Mouse (Mus musculus): ENCODE measurements around the gene Triobp. TPM values are rescaled to one million over a fixed set of nuclear protein-coding genes. Genes with fewer than 3 reads are reported as not detected.

Gene Triobp
- polyA plus RNA-seq, 1 experiment from 2014 or later: 35.4 TPM

DNA sequence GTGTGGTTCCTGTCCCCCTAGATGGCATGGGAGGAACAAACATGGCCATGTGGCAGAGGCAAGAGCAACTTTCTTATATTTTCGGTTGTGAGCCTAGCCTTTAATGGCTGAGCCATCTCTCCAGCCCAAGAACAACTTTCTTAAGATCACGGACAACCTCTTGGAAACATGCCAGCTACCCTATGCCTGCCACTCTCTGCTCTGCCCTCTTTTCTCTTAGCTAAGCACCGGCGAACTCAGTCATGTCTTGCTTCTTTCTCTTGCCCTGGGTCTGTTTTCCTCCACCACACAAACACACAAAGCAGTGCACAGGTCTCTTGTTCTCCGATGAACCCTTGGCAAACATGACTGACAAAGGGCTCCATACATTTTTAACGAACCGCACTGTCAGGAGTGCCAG, 1.3 kb upstream of the Triobp start:
- Histone ChIP-seq H3K4me1 (ENCODE audit: control insufficient read depth, insufficient read depth, low read length) (peaks cover 8% of the 10 kb centered on the region; the same call in 1 of the 2 replicates), H3K4me2 (ENCODE audit: low read depth, low read length) (no peak overlapping the region), H3K9ac (replicated peaks; ENCODE audit: low read depth, low read length) (no peak overlapping the region), H3K27ac (ENCODE audit: low read depth, low read length) (no peak overlapping the region), H3K36me3 (ENCODE audit: control insufficient read depth, insufficient read depth, low read length) (peaks cover 4% of the 10 kb centered on the region; the same call in 1 of the 2 replicates), H3K27me3 (ENCODE audit: control insufficient read depth, insufficient read depth, low read length) (no peaks in the 10 kb centered on the region), H3K9me3 (ENCODE audit: control insufficient read depth, low read length) (no peaks in the 10 kb centered on the region), H3K4me3 (ENCODE audit: low read depth, low read length) (no peak overlapping the region)
- ATAC-seq (ENCODE audit: low read depth): no peak
- WGBS: 68% methylated on average over 7 of the region's 7 CpGs

DNA sequence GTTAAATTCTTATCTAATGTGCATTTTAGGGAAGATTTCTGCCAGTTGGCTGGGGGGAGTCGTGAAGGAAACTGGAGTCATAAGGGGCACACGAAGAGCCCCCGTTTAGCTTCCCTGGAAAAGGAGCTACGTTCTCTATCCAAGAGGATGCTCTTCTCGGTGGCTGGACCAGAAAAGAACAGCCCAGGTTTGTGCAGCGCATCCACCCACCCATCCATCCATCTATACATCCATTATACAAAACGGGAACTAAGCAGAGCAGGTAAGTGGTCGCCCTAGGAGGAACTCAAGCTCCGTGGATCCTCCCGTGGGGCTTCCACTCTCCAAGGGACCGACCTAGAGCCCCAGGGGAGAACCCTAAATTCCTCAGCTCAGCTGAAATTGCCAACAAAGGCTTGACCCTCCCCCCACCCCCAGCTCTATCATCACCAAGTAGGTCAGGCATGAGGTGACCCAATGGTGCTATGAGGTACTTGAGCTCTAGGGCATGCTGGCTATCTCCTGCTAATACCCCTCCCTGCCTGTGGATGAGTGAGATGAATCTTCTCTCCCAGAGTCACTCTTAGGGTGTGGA, 715 bp downstream of the Triobp start:
- H3K4me1 ChIP-seq (ENCODE audit: control insufficient read depth, insufficient read depth, low read length): peaks cover 8% of the 10 kb centered on the region; the same call in 1 of the 2 replicates
- H3K27me3 ChIP-seq (ENCODE audit: control insufficient read depth, insufficient read depth, low read length): no peaks in the 10 kb centered on the region
- peak overlapping the region; percentile 60 for H3K4me3 ChIP-seq (ENCODE audit: low read depth, low read length)
- 4% methylated on average over 11 of the region's 11 CpGs for WGBS
- no peaks in the 10 kb centered on the region for H3K9me3 ChIP-seq (ENCODE audit: control insufficient read depth, low read length)
- H3K4me2 ChIP-seq (ENCODE audit: low read depth, low read length): peak overlapping the region; percentile 54
- peak overlapping the region; percentile 64 for H3K27ac ChIP-seq (ENCODE audit: low read depth, low read length)
- H3K9ac ChIP-seq (replicated peaks; ENCODE audit: low read depth, low read length): peak overlapping the region; percentile 70
- ATAC-seq (ENCODE audit: low read depth): peak; percentile 28; the same call in 1 of the 2 replicates
- 0 out of 2 replicates have a peak, but pooled peaks cover 7% of the 10 kb centered on the region for H3K36me3 ChIP-seq (ENCODE audit: control insufficient read depth, insufficient read depth, low read length)

DNA sequence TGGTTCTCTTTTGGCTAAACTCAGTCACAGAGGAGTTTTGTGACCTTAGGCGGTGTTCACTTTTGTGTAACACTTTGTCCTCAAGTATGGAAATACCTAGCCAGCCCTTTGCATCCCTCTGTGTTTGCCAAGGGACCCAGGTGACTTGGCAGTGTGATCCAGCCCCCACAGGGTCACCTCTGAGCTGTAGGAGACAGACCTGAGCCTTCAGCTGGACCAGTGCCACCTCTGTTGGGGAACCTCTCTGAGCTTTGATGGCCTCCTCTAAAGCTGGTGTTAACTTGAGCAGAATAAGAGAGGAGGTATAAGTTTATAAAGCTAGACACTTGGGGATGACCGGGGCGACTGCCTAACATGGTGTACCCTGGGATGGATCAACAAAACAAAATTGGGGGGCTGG, 1.4 kb downstream of the Triobp start:
- ATAC-seq (ENCODE audit: low read depth): no peak
- Histone ChIP-seq H3K9ac (replicated peaks; ENCODE audit: low read depth, low read length) (no peak overlapping the region), H3K36me3 (ENCODE audit: control insufficient read depth, insufficient read depth, low read length) (0 out of 2 replicates have a peak, but pooled peaks cover 10% of the 10 kb centered on the region), H3K4me3 (ENCODE audit: low read depth, low read length) (peak overlapping the region; percentile 12; the same call in 1 of the 2 replicates), H3K4me1 (ENCODE audit: control insufficient read depth, insufficient read depth, low read length) (peaks cover 8% of the 10 kb centered on the region; the same call in 1 of the 2 replicates), H3K4me2 (ENCODE audit: low read depth, low read length) (peak overlapping the region; percentile 54), H3K27ac (ENCODE audit: low read depth, low read length) (no peak overlapping the region), H3K27me3 (ENCODE audit: control insufficient read depth, insufficient read depth, low read length) (no peaks in the 10 kb centered on the region), H3K9me3 (ENCODE audit: control insufficient read depth, low read length) (no peaks in the 10 kb centered on the region)
- 93% methylated on average over 3 of the region's 3 CpGs for WGBS

DNA sequence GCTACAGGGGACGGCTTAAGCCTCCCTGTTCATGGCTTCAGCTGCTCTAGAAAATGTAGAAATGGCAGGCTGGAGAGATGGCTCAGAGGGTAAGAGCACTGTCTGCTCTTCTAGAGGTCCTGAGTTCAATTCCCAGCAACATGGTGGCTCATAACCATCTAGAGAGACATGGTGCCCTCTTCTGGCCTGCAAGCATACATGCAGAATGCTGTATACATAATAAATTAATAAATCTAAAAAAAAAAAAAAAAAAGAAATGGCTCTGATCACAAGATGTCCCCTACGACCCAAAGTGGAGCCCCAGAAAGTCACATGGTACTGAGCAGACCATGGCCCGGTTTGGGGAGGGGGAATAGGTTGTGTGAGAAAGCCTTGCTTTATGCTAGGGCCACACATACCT, 8.1 kb downstream of the Triobp start:
- Histone ChIP-seq H3K36me3 (ENCODE audit: control insufficient read depth, insufficient read depth, low read length) (peaks cover 28% of the 10 kb centered on the region), H3K9ac (replicated peaks; ENCODE audit: low read depth, low read length) (no peak overlapping the region), H3K27me3 (ENCODE audit: control insufficient read depth, insufficient read depth, low read length) (no peaks in the 10 kb centered on the region), H3K4me3 (ENCODE audit: low read depth, low read length) (no peak overlapping the region), H3K4me2 (ENCODE audit: low read depth, low read length) (no peak overlapping the region), H3K9me3 (ENCODE audit: control insufficient read depth, low read length) (no peaks in the 10 kb centered on the region), H3K27ac (ENCODE audit: low read depth, low read length) (no peak overlapping the region), H3K4me1 (ENCODE audit: control insufficient read depth, insufficient read depth, low read length) (no peaks in the 10 kb centered on the region)
- WGBS: 80% methylated on average over 3 of the region's 3 CpGs
- ATAC-seq (ENCODE audit: low read depth): no peak

DNA sequence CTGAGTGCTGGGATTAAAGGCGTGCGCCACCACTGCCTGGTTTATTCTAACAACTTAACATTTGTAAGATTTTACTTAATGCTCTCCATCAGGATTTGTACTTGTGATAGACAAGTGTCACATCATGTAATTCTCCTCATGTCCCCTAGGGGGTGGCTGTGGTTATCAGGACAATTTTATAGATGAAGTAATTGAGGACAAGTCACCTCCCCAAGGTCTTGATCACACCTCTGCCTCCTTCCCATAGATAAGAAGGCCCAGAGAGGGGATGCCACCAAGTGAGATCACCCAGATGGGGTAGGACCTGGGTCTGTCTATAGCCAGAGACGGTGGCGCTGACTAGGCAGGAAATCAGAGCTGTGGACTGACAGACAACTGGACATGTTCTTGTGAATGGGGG, 8.8 kb downstream of the Triobp start:
- Histone ChIP-seq H3K9ac (replicated peaks; ENCODE audit: low read depth, low read length) (no peak overlapping the region), H3K27ac (ENCODE audit: low read depth, low read length) (no peak overlapping the region), H3K4me1 (ENCODE audit: control insufficient read depth, insufficient read depth, low read length) (no peaks in the 10 kb centered on the region), H3K4me2 (ENCODE audit: low read depth, low read length) (no peak overlapping the region), H3K4me3 (ENCODE audit: low read depth, low read length) (no peak overlapping the region), H3K9me3 (ENCODE audit: control insufficient read depth, low read length) (no peaks in the 10 kb centered on the region), H3K27me3 (ENCODE audit: control insufficient read depth, insufficient read depth, low read length) (no peaks in the 10 kb centered on the region), H3K36me3 (ENCODE audit: control insufficient read depth, insufficient read depth, low read length) (peaks cover 26% of the 10 kb centered on the region)
- no peak for ATAC-seq (ENCODE audit: low read depth)
- WGBS: 92% methylated on average over 4 of the region's 4 CpGs

DNA sequence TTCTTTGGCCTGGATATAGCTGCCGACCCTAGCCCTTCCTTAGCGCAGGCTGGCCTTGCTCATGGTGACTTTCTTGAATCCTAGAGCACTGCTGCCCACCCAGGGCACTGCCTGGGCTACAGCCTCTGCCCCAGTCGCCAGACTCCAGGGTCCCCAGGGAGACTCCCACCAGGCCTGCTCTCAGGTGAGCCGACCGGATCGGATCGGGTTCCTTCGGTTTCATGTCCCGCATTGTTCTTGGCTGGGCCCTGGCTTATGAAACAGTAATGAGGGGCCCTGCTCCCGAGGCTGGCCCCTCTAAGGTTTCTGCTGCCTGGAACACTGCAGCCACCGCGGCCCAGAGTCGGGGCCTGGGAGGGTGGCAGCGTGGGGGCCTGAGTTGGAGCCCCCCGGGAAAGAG, 9.5 kb downstream of the Triobp start:
- 77% methylated on average over 15 of the region's 15 CpGs for WGBS
- no peaks in the 10 kb centered on the region for H3K9me3 ChIP-seq (ENCODE audit: control insufficient read depth, low read length)
- H3K27ac ChIP-seq (ENCODE audit: low read depth, low read length): no peak overlapping the region
- H3K36me3 ChIP-seq (ENCODE audit: control insufficient read depth, insufficient read depth, low read length): peaks cover 27% of the 10 kb centered on the region
- no peak overlapping the region for H3K4me2 ChIP-seq (ENCODE audit: low read depth, low read length)
- no peak; the same call in 1 of the 2 replicates for ATAC-seq (ENCODE audit: low read depth)
- H3K27me3 ChIP-seq (ENCODE audit: control insufficient read depth, insufficient read depth, low read length): no peaks in the 10 kb centered on the region
- H3K4me1 ChIP-seq (ENCODE audit: control insufficient read depth, insufficient read depth, low read length): no peaks in the 10 kb centered on the region
- H3K9ac ChIP-seq (replicated peaks; ENCODE audit: low read depth, low read length): no peak overlapping the region
- H3K4me3 ChIP-seq (ENCODE audit: low read depth, low read length): no peak overlapping the region

DNA sequence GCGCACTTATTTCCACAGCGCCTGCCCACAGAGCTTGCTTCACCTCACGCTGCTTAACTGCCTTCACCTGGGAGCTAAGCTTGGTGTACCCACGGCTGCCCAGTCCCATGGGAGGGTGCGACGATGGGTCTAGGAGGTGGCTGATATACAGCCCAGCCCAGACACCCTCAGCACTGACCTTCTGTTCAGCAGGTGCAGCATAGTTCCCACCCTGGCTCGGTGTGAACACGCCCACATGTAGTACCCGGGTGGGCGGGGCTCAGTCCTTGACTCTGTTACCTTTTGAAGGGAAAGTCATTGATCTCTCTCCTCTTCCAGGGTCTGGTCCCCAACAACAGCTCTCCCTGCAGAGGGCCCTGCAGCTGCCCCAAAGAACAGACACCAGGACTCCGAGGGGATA, 12.0 kb downstream of the Triobp start:
- H3K4me3 ChIP-seq (ENCODE audit: low read depth, low read length): no peak overlapping the region
- H3K4me1 ChIP-seq (ENCODE audit: control insufficient read depth, insufficient read depth, low read length): no peaks in the 10 kb centered on the region
- H3K27ac ChIP-seq (ENCODE audit: low read depth, low read length): no peak overlapping the region
- no peaks in the 10 kb centered on the region for H3K27me3 ChIP-seq (ENCODE audit: control insufficient read depth, insufficient read depth, low read length)
- no peak for ATAC-seq (ENCODE audit: low read depth)
- WGBS: 90% methylated on average over 11 of the region's 11 CpGs
- H3K36me3 ChIP-seq (ENCODE audit: control insufficient read depth, insufficient read depth, low read length): peaks cover 21% of the 10 kb centered on the region
- no peak overlapping the region for H3K9ac ChIP-seq (replicated peaks; ENCODE audit: low read depth, low read length)
- H3K4me2 ChIP-seq (ENCODE audit: low read depth, low read length): no peak overlapping the region
- H3K9me3 ChIP-seq (ENCODE audit: control insufficient read depth, low read length): no peaks in the 10 kb centered on the region

DNA sequence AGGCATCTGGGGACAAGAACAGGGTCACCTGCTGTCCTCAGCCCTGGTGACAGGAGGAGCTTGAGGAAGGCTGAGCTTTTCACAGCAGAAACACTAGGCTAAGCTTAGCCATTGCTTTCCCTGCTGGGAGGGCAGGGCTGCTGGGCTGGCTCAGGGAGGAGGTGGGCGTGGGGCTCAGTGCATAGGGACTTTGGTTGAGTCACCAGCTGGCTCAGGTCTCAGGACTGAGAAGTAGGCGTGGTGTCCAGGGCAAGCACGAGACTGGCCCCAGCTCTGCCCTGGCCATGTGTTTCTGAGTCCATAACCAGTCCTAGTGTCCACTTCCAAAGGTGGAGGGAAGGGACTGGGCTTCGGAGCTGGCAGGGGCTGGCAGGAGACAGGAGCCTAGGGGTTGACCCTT, 12.6 kb downstream of the Triobp start:
- Histone ChIP-seq H3K27ac (ENCODE audit: low read depth, low read length) (no peak overlapping the region), H3K27me3 (ENCODE audit: control insufficient read depth, insufficient read depth, low read length) (no peaks in the 10 kb centered on the region), H3K4me2 (ENCODE audit: low read depth, low read length) (no peak overlapping the region), H3K4me1 (ENCODE audit: control insufficient read depth, insufficient read depth, low read length) (no peaks in the 10 kb centered on the region), H3K36me3 (ENCODE audit: control insufficient read depth, insufficient read depth, low read length) (peaks cover 21% of the 10 kb centered on the region), H3K9me3 (ENCODE audit: control insufficient read depth, low read length) (no peaks in the 10 kb centered on the region), H3K4me3 (ENCODE audit: low read depth, low read length) (no peak overlapping the region), H3K9ac (replicated peaks; ENCODE audit: low read depth, low read length) (no peak overlapping the region)
- ATAC-seq (ENCODE audit: low read depth): no peak
- WGBS: 82% methylated on average over 4 of the region's 4 CpGs

DNA sequence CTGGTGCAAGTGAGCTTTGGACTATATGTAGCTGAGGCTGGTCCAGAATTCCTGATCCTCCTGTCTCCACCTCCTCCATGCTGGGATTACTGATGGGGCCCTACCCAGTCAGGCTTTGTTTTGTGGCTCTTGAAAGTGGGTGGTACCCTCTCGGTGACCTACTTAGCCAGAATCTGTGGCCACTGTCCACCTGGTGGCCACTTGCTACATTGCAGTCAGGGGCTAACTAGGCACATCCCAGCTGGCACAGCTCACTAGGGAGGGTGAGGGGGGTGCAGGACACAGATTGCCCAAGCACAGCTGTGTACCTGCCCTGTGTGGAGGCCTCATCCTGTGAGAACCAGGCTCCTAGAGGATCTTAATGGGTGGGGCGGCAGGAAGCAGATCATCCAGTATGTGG, 15.4 kb downstream of the Triobp start:
- ATAC-seq (ENCODE audit: low read depth): no peak
- H3K4me1 ChIP-seq (ENCODE audit: control insufficient read depth, insufficient read depth, low read length): no peaks in the 10 kb centered on the region
- H3K27ac ChIP-seq (ENCODE audit: low read depth, low read length): no peak overlapping the region
- no peak overlapping the region for H3K9ac ChIP-seq (replicated peaks; ENCODE audit: low read depth, low read length)
- no peaks in the 10 kb centered on the region for H3K9me3 ChIP-seq (ENCODE audit: control insufficient read depth, low read length)
- no peak overlapping the region for H3K4me3 ChIP-seq (ENCODE audit: low read depth, low read length)
- WGBS: 24% methylated on average over 2 of the region's 2 CpGs
- peaks cover 29% of the 10 kb centered on the region for H3K36me3 ChIP-seq (ENCODE audit: control insufficient read depth, insufficient read depth, low read length)
- H3K4me2 ChIP-seq (ENCODE audit: low read depth, low read length): no peak overlapping the region
- no peaks in the 10 kb centered on the region for H3K27me3 ChIP-seq (ENCODE audit: control insufficient read depth, insufficient read depth, low read length)

Data from neural tube, embryonic 14.5 days (tissue).